Mouse (Mus musculus): ENCODE data around the gene Gm8978.
"Not testable (repeated sequence)": the region's sequence is repeated elsewhere in the genome, so short reads cannot be mapped to it uniquely, and the experiment has no call there.

Gm8978 gene

GRCm38 (mm10) chr19:33625152-33625551 is at the start of gene Gm8978:
Gene Gm8978 (minus strand): TSS chr19:33625252.
- in situ Hi-C loops (cut with MboI) = not testable (repeated sequence)

GRCm38 (mm10) chr19:33589626-33590302 is 35.3 kb downstream of the Gm8978 start:
- in situ Hi-C loops (cut with MboI) = not testable (repeated sequence)

GRCm38 (mm10) chr19:33568551-33568950 is 56.5 kb downstream of the Gm8978 start:
- in situ Hi-C loops (cut with MboI) = not testable (repeated sequence)

Data from mature B cell (primary cell).